Mouse (Mus musculus) midbrain, embryonic 11.5 days (tissue): ENCODE results near the gene Cdc6. TPM values are rescaled to one million over a fixed set of nuclear protein-coding genes. Genes with fewer than 3 reads are reported as not detected.
A peak's percentile ranks its signal among the peaks of the same experiment; 100 is the strongest.

Source experiments
- ATAC-seq: fragments of 200-750 bp; cut with Nextera tagmentation; 2 replicates; pipeline ENCODE4 v1.8.0; 2017; ENCODE audit warnings: moderate TSS enrichment, moderate library complexity; ENCODE audit not compliant: low FRiP score
- DNase-seq: peaks from one replicate; pipeline ENCODE4 v3.0.0; 2015; ENCODE audit warnings: low spot score; ENCODE audit errors: missing footprints
- H3K27ac ChIP-seq: fragments of 300-500 bp; sonication (generic); 2 replicates; pipeline ENCODE4 v1.5.1; 2014; ENCODE audit warnings: low read depth, low read length
- H3K27me3 ChIP-seq: fragments of 300-500 bp; sonication (generic); 2 replicates; pipeline ENCODE4 v1.6.1; 2014; ENCODE audit warnings: mild to moderate bottlenecking, low read length, moderate library complexity, mixed read lengths; ENCODE audit not compliant: control insufficient read depth, insufficient read depth
- H3K36me3 ChIP-seq: fragments of 300-500 bp; sonication (generic); 2 replicates; pipeline ENCODE4 v1.6.1; 2014; ENCODE audit warnings: mild to moderate bottlenecking, low read length, moderate library complexity, mixed read lengths; ENCODE audit not compliant: control insufficient read depth, insufficient read depth
- H3K4me1 ChIP-seq: fragments of 300-500 bp; sonication (generic); 2 replicates; pipeline ENCODE4 v1.6.1; 2014; ENCODE audit warnings: low read length; ENCODE audit not compliant: control insufficient read depth, insufficient read depth
- H3K4me2 ChIP-seq: fragments of 300-500 bp; sonication (generic); 2 replicates; pipeline ENCODE4 v1.6.1; 2014; ENCODE audit warnings: mild to moderate bottlenecking, moderate library complexity
- H3K4me3 ChIP-seq: fragments of 300-500 bp; sonication (generic); 2 replicates; pipeline ENCODE4 v1.5.1; 2014; ENCODE audit warnings: low read depth, low read length
- H3K9ac ChIP-seq: fragments of 300-500 bp; sonication (generic); 2 replicates; pipeline ENCODE4 v1.6.1; 2014; ENCODE audit warnings: low read length
- H3K9me3 ChIP-seq: fragments of 300-500 bp; sonication (generic); 2 replicates; pipeline ENCODE4 v1.6.1; 2016; ENCODE audit warnings: low read length; ENCODE audit not compliant: control insufficient read depth
- WGBS: fragments of 180-500 bp; shearing (Covaris S2); extraction: QIAGEN DNeasy Blood & Tissue Kit; methylation state at CpG from one replicate; pipeline ENCODE4 v1.1.7; 2014; 5-methylcytosine and 5-hydroxymethylcytosine counted together
- polyA plus RNA-seq: library from polyadenylated mRNA; unstranded; fragments of >200 nt; fragmentation: Nextera tagmentation; extraction: Ambion mirVana; gene quantifications from 2 replicates; pipeline ENCODE4 v1.2.1, GENCODE M21; 2014

Cdc6 gene
- polyA plus RNA-seq, 1 experiment from 2014 or later: 45.0 TPM

DNA sequence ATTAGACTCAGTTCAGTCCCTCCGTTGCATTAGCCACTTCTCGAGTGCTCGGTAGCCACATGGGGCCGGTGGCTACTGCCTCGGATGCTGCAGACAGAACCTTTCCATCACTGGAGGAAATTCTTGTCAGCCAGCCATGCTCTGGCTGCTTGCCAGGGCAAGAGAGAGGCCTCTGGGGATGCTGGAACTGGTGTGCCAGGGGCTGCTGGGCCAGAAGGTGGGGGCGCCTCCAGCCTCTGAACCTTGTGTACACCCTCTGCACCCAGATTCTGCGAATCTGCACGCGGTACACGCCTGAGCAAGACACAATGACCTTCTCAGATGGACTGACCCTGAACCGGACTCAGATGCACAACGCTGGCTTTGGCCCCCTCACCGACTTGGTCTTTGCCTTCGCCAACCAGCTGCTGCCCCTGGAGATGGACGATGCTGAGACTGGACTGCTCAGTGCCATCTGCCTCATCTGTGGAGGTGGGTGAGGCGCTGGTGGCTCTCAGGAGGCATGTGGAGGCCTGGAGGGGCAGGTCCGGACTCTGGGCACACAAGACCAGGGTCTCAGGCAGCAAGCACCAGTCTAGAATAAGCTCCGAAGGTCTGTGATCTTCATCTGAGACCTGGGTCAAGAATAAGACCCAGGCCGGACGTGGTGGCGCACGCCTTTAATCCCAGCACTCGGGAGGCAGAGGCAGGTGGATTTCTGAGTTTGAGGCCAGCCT lies 63.9 kb downstream of the Cdc6 start:
- Histone ChIP-seq H3K4me2 (no peak overlapping the region), H3K27ac (no peak overlapping the region), H3K4me3 (no peak overlapping the region), H3K9me3 (no peaks in the 10 kb centered on the region), H3K27me3 (no peaks in the 10 kb centered on the region), H3K4me1 (peaks cover 42% of the 10 kb centered on the region), H3K36me3 (no peaks in the 10 kb centered on the region; the same call in 1 of the 2 replicates), H3K9ac (0 out of 2 replicates have a peak overlapping the region, but pooled peaks have one; percentile 5)
- 89% methylated on average over 23 of the region's 23 CpGs for WGBS
- DNase-seq (peak; percentile 79), ATAC-seq (no peak)

- H3K4me2 ChIP-seq: no peak overlapping the region
- peaks cover 35% of the 10 kb centered on the region for H3K4me1 ChIP-seq
- no peak overlapping the region for H3K4me3 ChIP-seq
- ATAC-seq (0 out of 2 replicates have a peak, but pooled peaks have one; percentile 23), DNase-seq (peak; percentile 99)
- 60% methylated on average over 9 of the region's 9 CpGs for WGBS
- no peaks in the 10 kb centered on the region for H3K9me3 ChIP-seq
- no peaks in the 10 kb centered on the region; the same call in 1 of the 2 replicates for H3K36me3 ChIP-seq
- no peak overlapping the region for H3K27ac ChIP-seq
- no peaks in the 10 kb centered on the region for H3K27me3 ChIP-seq
- no peak overlapping the region for H3K9ac ChIP-seq
These were observed 64.6 kb downstream of the Cdc6 start for GRCm38 (mm10) chr11:98972215-98972614.

- DNase-seq: peak; percentile 81
- Histone ChIP-seq H3K36me3 (no peaks in the 10 kb centered on the region; the same call in 1 of the 2 replicates), H3K27me3 (no peaks in the 10 kb centered on the region), H3K4me3 (no peak overlapping the region), H3K4me1 (peaks cover 28% of the 10 kb centered on the region), H3K27ac (no peak overlapping the region), H3K4me2 (no peak overlapping the region), H3K9me3 (no peaks in the 10 kb centered on the region), H3K9ac (no peak overlapping the region)
- no peak for ATAC-seq
- WGBS: 90% methylated on average over 9 of the region's 9 CpGs
These were observed 65.3 kb downstream of the Cdc6 start for GRCm38 (mm10) chr11:98972801-98973360.

Other genes starting within 250 kb of the Cdc6 start
- not detected in 2 replicates for gene Gsdma, start 243.4 kb upstream of the Cdc6 start, polyA plus RNA-seq
- gene Psmd3, start 225.2 kb upstream of the Cdc6 start, polyA plus RNA-seq: 142 and 155 TPM in 2 replicates
- gene Csf3, start 206.5 kb upstream of the Cdc6 start, polyA plus RNA-seq: not detected in 2 replicates
- gene Med24, start 178.4 kb upstream of the Cdc6 start, polyA plus RNA-seq: 66.1 and 67.1 TPM in 2 replicates
- gene Thra, start 167.2 kb upstream of the Cdc6 start, polyA plus RNA-seq: 21.9 and 23.7 TPM in 2 replicates
- gene Nr1d1, start 132.5 kb upstream of the Cdc6 start, polyA plus RNA-seq: 0.93 and 1.2 TPM in 2 replicates
- 24.0 and 25.1 TPM in 2 replicates for gene Msl1, start 112.3 kb upstream of the Cdc6 start, polyA plus RNA-seq
- 51.9 and 53.1 TPM in 2 replicates for gene Casc3, start 102.9 kb upstream of the Cdc6 start, polyA plus RNA-seq
- gene Rapgefl1, start 71.0 kb upstream of the Cdc6 start, polyA plus RNA-seq: 1.6 and 1.8 TPM in 2 replicates
- gene Wipf2, start 44.2 kb upstream of the Cdc6 start, polyA plus RNA-seq: 4.4 and 5.9 TPM in 2 replicates
- gene Rara, start 20.0 kb downstream of the Cdc6 start, polyA plus RNA-seq: 13.2 and 14.8 TPM in 2 replicates
- not detected in 2 replicates for gene Gjd3, start 75.2 kb downstream of the Cdc6 start, polyA plus RNA-seq
- gene Top2a, start 116.4 kb downstream of the Cdc6 start, polyA plus RNA-seq: 431 and 436 TPM in 2 replicates
- 207 and 209 TPM in 2 replicates for gene Igfbp4, start 133.4 kb downstream of the Cdc6 start, polyA plus RNA-seq
- 0.23 and 0.67 TPM in 2 replicates for gene Tns4, start 181.5 kb downstream of the Cdc6 start, polyA plus RNA-seq
- gene Ccr7, start 247.3 kb downstream of the Cdc6 start, polyA plus RNA-seq: 0.41 TPM in 1 of 2 replicates, not detected in the other